Mouse (Mus musculus) layer of hippocampus, adult 8-10 months (tissue): ENCODE results near the gene Oaz3. TPM values are rescaled to one million over a fixed set of nuclear protein-coding genes. Genes with fewer than 3 reads are reported as not detected.

Experiments used
- DNase-seq, 2 experiments: peaks; one replicate each; pipeline ENCODE4 v3.0.0; 2022; ENCODE audit warnings: low spot score in 2 of 2
- total RNA-seq, 4 experiments: library from RNA; stranded (reverse); gene quantifications; 2 replicates each; pipeline ENCODE4 v1.2.4; 2022

Gene Oaz3
- total RNA-seq, 4 experiments from 2014 or later: 0.52 TPM; not detected in 3

DNA sequence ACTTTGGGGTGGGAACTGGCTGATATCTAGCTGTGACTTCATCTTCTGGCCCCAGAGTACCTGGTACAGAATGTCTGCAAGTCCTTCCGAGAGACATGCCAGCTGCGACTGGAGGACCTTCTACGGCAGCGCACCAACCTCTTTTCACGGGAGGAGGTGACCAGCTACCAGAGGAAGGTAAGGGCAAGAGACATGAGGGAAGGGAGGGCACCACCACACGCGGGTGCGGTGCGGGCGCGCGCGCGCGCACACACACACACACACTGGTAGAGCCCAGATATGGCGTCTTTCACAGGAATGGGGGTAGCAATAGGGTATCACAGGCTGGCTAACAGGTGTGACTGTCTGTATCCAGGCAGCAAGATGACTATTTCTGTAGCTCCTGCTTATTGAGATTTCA lies 54.3 kb downstream of the Oaz3 start:
- no peak for DNase-seq

- no peak for DNase-seq
These were observed 55.7 kb downstream of the Oaz3 start for GRCm38 (mm10) chr3:94388047-94388446.

- no peak for DNase-seq
These were observed 56.3 kb downstream of the Oaz3 start for GRCm38 (mm10) chr3:94387391-94387790.

- DNase-seq: no peak
These were observed 57.0 kb downstream of the Oaz3 start for GRCm38 (mm10) chr3:94386671-94387070.

DNA sequence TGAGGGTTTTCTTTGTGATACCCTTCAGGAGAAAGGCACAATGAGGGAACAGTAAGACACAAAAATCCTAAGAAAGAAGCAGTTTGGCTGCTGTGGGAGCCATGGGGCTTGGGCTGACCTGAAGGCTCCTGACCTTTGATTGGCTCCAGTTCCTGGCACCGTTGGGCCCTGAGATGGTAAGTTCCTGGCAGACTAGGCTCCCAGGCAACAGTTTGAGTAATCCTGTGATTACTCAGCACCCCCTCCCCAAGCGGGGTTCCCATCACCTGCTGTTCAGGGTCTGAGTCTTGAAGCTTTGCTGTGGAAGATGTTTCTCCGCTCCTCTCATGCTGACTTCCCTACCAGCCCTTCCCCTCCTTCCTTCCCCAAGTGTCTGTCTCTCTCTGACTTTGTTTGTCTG lies 60.2 kb downstream of the Oaz3 start:
- DNase-seq: no peak

Other genes with a start within 250 kb of the Oaz3 start
- gene Gm5286, start 247.2 kb downstream of the Oaz3 start, total RNA-seq: not detected
- not detected for gene Gm4778, start 179.9 kb downstream of the Oaz3 start, total RNA-seq
- 10 to 100 TPM; 23.8 to 30.2 (median 25.9) TPM for gene Them4, start 133.8 kb downstream of the Oaz3 start, total RNA-seq
- gene Them5, start 101.8 kb downstream of the Oaz3 start, total RNA-seq: not detected
- gene C2cd4d, start 81.5 kb downstream of the Oaz3 start, total RNA-seq: under 1 TPM in 3 of 4 experiments, not detected in 1; 0.34 to 0.58 (median 0.56) TPM
- gene Rorc, start 71.1 kb downstream of the Oaz3 start, total RNA-seq: 1 to 10 TPM; 1.2 to 2.8 (median 2.1) TPM
- gene Lingo4, start 45.4 kb downstream of the Oaz3 start, total RNA-seq: 1 to 10 TPM in 2 of 4 experiments, under 1 TPM in 2; 0.64 to 1.1 (median 1.0) TPM
- gene Tdrkh, start 30.6 kb downstream of the Oaz3 start, total RNA-seq: 10 to 100 TPM; 40.9 to 46.6 (median 46.0) TPM
- gene Mrpl9, start 597 bp downstream of the Oaz3 start, total RNA-seq: 10 to 100 TPM; 34.8 to 42.3 (median 40.2) TPM
- 100 to 1,000 TPM; 153 to 187 (median 176) TPM for gene Celf3, start 34.4 kb upstream of the Oaz3 start, total RNA-seq
- gene Riiad1, start 36.4 kb upstream of the Oaz3 start, total RNA-seq: 1 to 10 TPM; 4.9 to 6.9 (median 6.0) TPM
- 100 to 1,000 TPM in 2 of 4 experiments, 10 to 100 TPM in 2; 93.8 to 123 (median 108) TPM for gene Snx27, start 138.8 kb upstream of the Oaz3 start, total RNA-seq
- not detected for gene Gm10972, start 199.2 kb upstream of the Oaz3 start, total RNA-seq
- 1 to 10 TPM; 2.6 to 3.9 (median 3.1) TPM for gene Tuft1, start 215.0 kb upstream of the Oaz3 start, total RNA-seq
- 1 to 10 TPM in 3 of 4 experiments, under 1 TPM in 1; 0.50 to 1.6 (median 1.1) TPM for gene Selenbp2, start 249.6 kb upstream of the Oaz3 start, total RNA-seq